Mouse (Mus musculus) ZHBTc4 (cell line): ENCODE measurements around the gene Hist1h2ak.
"Not testable (repeated sequence)": the region's sequence is repeated elsewhere in the genome, so short reads cannot be mapped to it uniquely, and the experiment has no call there.

Experiments
- DNase-seq: peaks from one replicate; pipeline ENCODE4 v3.0.0-alpha.2; 2011; ENCODE audit warnings: low read depth, low spot score

Gene Hist1h2ak

DNA sequence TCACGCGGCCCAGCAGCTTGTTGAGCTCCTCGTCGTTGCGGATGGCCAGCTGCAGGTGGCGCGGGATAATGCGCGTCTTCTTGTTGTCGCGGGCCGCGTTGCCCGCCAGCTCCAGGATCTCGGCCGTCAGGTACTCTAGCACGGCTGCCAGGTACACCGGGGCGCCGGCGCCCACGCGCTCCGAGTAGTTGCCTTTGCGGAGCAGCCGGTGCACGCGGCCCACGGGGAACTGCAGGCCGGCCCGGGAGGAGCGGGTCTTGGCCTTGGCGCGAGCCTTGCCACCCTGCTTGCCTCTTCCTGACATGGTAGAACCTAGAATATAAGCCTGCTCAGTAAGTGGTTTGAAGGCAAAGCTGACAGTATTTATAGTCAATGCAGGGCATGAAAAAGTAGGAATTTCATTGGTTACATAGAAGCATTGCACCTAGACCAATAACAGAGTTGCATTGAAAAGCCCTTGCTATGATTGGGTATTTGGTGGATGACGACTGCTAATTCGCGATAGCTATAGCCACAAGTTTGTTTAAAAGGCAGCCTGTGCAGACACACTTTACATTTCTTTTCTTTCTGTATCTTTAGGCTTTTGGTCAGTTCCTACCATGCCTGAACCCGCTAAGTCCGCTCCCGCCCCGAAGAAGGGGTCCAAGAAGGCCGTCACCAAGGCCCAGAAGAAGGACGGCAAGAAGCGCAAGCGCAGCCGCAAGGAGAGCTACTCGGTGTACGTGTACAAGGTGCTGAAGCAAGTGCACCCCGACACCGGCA is at the start of gene Hist1h2ak, which contains the start of gene Hist1h2bn:
Gene Hist1h2ak, minus strand, starts transcription at position 304 of the 762 bp plus-strand sequence.
Gene Hist1h2bn, plus strand, starts transcription at position 600 of the 762 bp plus-strand sequence.
- peak; percentile 94 for DNase-seq

DNA sequence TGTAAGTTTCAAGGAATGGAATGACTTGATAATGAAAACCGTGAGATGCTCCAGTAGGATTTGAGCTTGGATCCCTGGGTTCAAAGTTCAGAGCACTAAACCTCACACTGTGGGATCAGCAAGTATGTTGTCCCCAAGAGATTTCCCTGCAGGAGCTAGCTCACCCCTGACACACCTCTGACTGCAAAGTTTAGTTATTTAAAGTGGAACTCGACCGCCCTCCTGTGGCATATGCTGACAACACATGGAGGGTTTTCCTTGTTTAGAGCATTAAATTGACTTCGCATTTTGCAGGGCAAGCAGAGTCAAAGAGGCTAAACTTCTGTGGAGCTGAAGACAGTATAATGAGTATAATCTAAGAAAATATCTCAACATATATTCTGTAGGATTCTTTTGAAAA is 49.4 kb upstream of the Hist1h2ak start:
- DNase-seq = not testable (repeated sequence)

DNA sequence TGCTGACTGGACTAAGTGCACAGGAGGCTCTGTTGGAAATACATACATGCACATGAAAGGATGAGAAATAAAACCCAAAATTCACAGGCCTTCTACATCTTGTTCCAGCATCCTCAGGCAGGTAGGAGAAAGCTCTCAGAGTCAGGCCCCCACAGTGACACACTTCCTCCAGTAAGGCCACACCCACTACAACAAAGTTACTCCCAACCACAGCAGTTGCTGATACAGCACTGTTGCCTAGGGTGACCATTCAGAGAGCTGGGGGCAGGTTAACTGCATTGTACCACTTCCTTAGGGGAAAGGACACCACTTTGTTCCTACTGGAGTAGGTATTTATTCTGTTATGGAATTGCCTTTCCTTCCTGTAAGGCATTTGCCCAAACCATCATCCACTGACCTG is 43.5 kb upstream of the Hist1h2ak start:
- not testable (repeated sequence) for DNase-seq

DNA sequence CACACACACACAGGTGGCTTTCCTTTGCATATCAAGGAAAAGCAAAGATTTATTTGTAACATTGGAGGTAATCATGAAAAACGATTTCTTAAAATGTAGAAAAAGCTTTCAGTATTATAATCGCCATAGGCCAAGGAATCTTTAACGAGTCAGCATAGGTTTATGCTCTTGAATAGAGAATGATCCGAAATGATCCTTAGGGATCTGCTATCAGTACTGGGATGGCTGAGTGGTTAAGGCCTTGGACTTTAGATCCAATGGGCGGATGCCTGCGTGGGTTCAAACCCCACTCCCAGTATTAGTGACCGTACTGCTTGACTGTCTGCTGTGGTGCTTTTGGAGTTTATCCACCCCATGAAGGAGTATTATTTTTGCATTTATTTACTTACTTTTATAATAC is 42.0 kb upstream of the Hist1h2ak start:
- DNase-seq = peak; percentile 43

DNA sequence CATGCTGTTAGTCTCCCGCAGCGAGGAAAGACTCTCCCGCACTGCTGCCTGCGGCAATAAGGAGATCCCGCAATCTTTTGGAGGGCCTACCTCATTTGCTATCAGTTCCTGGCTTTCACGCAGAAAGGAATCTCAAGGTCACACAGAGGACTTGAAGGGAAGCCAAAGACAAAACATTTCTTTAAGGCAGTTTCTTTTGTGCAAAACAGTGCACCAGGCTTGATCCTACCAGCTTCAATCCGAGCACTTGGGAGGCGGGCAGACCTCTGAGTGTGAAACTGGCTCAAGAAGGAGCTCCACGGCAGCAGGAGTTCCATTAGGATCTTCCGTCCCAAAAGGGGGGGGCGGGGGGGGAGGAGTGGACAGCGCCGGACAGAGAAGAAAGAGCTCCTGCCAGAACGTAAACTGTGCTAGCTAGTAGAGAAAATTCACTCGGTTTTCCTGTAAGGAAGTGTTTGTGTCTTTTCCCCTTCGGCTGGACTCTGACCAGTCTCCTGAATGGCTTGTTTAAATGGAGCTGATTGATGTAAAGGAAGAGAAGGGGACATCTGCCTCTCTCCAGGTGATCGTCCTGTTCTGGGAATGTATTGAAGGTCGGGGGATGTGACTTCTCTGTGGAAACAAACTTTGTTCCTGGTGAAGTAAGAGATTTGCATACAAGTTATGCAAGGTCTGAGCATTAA is 37.1 kb upstream of the Hist1h2ak start:
- DNase-seq = peak; percentile 91

DNA sequence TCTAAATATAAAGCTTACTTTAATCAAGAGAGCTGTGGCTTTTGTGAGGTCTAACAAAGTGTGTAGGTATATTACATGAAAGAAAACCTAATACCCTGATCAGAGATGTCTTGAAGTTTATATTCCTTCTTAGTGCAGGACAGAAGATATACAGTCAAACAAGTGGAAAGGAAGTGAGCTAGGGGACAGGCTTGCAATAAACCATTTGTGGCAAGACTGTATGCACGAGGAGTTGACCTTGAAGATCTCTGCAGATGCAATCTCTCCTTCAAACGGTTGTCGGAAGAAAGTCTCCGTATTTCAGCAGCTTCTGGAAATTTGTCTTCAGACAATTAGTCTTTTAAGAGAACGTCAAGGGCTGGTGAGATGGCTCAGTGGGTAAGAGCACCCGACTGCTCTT is 36.3 kb upstream of the Hist1h2ak start:
- DNase-seq = peak; percentile 25

DNA sequence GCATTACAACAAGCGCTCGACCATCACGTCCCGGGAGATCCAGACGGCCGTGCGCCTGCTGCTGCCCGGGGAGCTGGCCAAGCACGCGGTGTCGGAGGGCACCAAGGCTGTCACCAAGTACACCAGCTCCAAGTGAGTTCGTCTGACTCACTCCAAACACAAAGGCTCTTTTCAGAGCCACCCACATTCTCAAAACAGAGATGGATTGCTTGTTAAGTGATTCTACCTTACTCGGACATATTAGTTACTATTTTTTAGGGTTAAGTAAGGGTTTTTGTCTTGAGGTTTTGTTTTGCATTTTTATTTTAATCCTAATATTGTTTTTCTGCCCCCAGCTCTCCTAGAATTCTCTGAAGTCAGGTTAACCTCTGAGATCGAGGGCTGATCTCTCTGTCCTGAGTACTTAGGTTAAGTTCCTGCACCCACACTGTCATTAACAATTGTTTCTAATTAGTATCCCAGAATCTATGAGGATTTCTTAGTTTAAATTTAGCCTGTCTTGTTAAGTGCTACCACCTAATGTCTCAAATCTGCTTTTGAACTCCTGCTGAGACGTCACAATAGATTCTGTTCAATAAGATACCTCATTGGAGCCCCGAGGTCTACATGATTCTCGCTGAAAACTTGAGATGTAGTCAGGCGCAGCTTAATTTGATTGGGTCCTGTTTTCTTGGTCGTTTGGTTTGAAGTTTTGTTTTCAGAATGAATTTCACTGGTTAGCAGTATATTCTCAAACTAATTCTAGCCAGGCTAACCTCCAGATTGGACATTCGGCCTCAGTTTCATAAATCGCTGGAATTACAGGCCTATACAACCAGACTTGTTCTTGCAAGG is 34.4 kb upstream of the Hist1h2ak start:
- peak; percentile 44 for DNase-seq

DNA sequence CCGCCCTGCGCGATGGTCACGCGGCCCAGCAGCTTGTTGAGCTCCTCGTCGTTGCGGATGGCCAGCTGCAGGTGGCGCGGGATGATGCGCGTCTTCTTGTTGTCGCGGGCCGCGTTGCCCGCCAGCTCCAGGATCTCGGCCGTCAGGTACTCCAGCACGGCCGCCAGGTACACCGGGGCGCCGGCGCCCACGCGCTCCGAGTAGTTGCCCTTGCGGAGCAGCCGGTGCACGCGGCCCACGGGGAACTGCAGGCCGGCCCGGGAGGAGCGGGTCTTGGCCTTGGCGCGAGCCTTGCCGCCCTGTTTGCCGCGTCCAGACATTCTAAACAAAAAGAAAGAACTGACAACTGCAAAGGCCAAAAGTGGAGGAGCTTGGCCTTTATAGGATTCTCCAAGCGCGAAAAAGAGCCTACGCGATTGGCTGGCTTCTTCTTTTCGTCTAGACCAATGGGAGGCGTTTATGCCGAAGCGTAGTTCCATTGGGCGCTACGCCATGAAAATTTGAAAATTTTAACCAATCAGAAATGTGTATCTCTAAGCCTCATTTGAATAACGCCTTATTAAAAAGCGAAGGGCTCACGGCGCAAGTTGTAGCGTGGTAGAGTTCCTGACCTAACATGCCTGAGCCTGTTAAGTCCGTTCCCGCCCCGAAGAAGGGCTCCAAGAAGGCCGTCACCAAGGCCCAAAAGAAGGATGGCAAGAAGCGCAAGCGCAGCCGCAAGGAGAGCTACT is 33.4 kb upstream of the Hist1h2ak start, which contains the start of the genes Hist1h2an and Hist1h2bp:
Gene Hist1h2an, minus strand, starts transcription at position 320 of the 731 bp plus-strand sequence.
Gene Hist1h2bp, plus strand, starts transcription at position 563 of the 731 bp plus-strand sequence.
- DNase-seq = peak; percentile 97

DNA sequence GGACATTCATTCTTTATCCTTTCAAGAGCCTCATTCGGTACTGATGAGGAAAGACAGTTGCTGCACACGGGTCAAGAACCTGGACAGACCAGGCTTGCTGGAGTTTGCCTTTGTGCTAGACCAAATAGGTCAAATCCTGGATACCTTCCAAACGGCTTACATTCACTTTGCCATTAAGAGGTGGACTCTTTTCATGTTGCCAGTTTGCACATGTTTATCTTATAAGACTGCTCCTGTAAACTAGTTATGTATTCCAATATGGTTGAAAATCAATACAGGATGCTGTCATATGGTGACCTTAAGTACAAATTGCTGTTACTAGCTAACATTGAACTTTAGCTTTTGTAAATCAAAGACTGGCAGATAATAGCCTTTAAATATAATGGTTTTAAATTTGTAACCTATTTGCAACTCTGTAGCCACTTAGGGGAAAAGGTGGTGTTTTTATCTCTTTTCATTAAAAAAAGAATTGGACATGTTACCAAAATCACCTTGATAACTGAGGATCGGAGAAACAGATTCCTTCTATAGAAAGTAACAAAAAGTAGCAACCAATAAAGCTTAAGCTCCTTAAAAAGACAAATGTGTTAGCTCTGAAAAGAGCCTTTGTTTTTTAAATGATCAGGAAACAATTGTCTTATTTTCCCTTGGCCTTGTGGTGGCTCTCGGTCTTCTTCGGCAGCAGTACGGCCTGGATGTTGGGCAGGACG is 32.7 kb upstream of the Hist1h2ak start:
- peak; percentile 72 for DNase-seq

DNA sequence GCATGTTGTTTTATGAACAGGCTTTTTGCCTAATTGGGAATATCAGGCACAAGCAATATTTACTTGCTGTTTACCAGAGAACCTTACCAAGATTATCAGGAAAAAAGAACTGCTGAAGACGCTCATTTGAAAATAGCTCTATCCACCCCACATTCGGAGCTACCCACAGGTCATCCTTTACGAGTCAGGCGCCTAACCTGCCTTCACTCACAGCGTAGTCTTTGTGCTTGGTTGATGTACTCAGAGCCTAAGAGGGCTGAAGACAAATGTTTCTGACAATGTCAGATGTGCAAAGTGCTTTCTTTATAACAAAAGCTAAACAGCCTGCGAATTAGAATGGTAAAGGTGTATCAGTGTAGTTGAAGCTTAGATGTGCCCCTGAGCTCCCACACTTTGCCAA is 30.7 kb upstream of the Hist1h2ak start:
- DNase-seq = peak; percentile 14

DNA sequence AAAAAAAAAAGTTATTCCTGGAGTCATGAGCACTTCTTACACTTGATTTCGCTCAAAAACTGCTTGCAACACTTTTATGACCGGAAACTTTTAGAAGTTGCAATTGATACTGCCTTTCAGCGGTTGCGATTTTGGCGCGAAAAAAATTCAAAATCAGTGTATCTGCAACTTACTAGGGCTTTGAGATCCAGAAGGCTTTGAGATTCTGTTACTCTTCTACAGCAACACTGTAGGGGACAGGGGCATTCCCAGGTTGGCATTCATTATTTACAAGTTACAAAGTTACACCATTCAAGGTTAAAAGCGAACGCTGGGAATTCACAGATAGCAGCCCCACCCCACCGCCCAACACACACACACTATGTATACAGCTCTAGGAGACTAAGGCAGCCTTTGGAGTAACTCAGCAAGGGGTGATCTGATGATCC is 30.1 kb upstream of the Hist1h2ak start:
- DNase-seq = peak; percentile 85

DNA sequence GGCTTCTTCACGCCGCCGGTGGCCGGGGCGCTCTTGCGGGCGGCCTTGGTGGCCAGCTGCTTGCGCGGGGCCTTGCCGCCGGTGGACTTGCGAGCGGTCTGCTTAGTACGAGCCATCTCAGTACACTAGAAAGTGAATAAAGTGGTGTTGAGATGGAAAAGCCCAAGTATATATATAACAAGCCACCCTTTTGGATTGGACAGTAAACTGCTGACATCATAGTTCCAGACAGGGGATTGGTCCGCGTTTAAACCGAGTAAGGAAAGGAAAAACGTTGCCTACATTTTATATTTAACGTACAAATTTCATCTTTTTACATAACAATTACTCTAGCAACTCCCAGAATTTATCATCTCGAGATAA is 29.6 kb upstream of the Hist1h2ak start, which contains the start of gene Hist1h3i:
Gene Hist1h3i, minus strand, starts transcription at position 116 of the 363 bp plus-strand sequence.
- DNase-seq = peak; percentile 90

DNA sequence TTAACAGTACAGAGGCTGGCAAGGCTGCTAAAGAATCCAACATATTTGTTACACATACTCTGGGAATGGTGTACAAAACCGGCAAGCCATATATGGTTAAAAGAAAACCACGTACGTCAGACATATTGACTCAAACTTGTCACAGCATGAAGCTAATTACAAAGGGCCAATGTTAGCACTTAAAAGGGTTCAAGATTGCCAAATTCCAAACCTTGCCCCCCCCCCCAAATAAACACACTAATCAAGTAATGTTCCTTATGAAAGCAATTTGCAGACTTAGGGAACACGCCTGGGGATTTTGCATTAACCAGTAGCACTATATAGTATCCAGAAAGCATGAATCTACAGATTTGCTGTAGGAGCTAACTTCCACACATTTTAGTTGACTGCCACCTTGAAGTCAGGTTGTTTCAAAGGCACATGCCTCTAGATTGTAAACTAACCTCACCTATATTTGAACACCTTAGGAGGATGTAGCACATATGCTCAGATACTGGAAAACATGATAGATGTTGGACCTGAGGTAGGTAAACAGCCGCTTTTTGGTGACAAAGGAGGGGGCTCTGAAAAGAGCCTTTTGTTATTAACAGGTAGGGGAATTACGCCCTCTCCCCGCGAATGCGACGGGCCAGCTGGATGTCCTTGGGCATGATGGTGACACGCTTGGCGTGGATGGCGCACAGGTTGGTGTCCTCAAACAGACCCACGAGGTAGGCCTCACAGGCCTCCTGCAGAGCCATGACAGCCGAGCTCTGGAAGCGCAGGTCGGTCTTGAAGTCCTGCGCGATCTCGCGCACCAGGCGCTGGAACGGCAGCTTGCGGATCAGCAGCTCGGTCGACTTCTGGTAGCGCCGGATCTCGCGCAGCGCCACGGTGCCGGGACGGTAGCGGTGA is 29.0 kb upstream of the Hist1h2ak start:
- DNase-seq = peak; percentile 69

DNA sequence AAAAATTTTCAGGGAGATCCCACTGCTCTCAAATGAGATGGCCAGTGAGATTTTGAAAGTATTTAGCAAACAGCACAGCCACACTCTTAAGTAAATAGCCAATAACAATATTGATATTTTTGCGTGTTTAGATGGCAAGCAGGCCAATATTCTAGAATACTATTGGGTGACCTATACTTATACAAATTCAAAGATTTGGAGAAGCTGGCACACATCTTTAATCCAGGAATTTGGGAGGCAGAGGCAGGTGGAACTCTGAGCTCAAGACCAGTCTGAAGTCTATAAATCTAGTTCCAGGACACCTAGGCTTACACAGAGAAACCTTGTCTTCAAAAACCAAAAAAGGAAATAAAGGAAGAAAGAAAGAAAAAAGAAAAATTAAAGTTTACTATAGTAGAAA is 28.0 kb upstream of the Hist1h2ak start:
- DNase-seq = no peak

DNA sequence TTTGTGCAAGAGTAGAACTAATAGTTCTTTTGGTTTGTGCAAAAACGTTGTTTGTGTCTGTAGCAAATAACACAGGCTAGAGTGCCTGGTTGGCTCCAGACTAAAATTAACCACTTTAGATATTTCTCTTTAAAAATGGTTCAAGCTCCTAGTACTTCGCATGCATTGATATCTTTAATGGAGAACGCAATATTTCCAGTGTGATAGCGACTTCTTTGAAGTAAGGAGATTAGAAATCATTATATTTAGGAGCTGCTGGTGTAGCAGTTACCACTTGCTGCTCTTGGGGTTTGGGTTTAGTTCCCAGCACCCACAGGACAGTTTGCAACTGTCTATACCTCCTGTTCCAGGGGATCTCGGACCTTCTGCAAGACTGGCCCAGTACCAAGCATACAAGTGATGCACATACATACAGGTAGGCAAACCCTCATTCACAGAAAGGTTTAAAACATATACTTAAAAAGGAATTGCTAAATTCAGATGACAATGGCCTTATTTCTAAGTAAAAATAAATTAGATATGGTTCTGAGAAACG is 27.5 kb upstream of the Hist1h2ak start:
- peak; percentile 19 for DNase-seq

DNA sequence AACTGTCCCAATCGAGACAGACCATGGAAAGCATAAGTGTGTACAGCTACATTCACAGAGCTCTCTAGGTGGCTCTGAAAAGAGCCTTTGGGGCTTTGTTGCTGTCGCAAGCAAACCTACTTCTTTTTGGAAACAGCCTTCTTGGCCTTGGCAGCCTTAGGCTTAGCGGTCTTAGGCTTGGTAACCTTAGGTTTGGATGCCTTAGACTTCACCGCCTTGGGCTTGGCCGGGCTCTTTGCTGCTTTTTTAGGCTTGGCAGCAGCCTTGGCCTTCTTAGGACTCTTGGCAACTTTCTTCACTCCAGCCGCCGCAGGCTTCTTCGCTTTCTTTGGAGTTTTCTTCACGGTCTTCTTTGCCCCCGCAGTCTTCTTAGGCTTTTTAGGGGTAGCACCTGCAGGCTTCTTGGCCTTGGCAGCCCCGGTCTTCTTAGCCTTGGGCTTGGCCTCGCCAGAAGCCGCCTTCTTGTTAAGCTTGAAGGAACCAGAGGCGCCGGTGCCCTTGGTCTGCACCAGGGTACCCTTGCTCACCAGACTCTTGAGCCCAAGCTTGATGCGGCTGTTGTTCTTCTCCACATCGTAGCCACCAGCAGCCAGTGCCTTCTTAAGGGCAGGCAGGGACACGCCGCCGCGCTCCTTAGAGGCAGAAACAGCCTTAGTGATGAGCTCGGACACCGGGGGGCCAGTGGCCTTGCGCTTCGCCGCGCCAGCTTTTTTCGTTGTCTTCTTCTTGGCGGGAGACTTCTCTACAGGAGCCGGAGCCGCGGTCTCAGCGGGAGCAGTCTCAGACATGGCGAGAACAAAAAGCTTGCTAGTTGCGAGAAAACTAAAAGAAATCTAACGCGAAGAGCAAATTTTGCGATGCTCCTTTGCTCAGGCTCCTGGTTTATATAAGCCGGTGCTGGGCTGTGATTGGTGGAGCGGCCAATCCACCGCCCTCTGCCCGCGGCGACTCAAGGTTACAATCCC is 26.4 kb upstream of the Hist1h2ak start, which contains the start of gene Hist1h1b:
Gene Hist1h1b, minus strand, starts transcription at position 859 of the 965 bp plus-strand sequence.
- DNase-seq = peak; percentile 82

DNA sequence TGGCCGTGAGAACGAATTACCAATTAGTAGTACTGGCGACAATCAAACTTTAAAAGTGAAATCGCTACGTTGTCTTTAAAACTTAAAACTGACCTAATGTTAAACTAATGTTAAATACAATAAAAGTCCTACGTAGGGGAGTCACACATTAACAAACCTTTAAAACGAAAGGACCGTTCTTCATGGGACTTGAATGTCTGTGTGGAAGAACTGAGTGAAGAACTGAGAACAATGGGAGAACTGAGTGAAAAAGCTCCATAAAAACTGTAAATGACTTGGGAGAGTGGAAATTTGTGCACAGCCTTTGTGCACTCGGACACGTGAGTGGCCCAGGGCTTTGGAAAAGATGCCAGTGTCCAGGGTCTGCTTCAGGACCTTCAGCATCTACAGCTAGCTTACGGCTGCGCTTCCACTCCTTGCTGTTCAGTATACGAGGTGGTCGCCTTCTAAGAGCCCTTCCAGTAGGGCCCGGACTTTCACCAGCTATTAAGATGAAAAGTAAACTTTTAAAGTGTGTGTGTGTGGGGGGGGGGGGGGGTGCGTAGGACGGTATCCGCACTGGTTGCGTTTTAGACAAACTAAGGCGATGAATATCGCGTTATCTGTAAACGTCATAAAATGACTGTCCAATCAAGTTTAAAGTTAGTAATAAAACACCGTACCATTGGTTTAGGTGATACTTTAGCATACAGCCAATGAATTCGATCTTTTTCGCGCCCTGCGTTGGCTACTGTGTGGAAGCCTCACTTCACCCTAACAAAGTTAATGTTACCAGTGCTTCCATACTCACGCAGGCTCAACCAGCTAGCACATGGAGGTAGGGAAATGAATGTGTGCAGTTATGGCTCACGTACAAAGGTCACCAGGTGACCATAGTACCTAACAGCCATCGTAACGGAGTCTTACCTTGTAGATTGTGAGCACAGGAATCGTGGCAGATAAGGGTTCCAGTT is 25.5 kb upstream of the Hist1h2ak start:
- DNase-seq = peak; percentile 93
